Mouse (Mus musculus) embryonic fibroblast, embryonic 13.5 days (primary cell): ENCODE data around the gene Rnase12. TPM values are rescaled to one million over a fixed set of nuclear protein-coding genes. Genes with fewer than 3 reads are reported as not detected.
A peak's percentile ranks its signal among the peaks of the same experiment; 100 is the strongest.

Experiments used
- H3K27ac ChIP-seq: 2 replicates; pipeline ENCODE4 v1.5.1; 2012; ENCODE audit warnings: low read length, control low read depth, inconsistent platforms; ENCODE audit not compliant: insufficient read depth
- H3K4me1 ChIP-seq: 2 replicates; pipeline ENCODE4 v1.6.1; 2011; ENCODE audit warnings: low read length; ENCODE audit not compliant: control insufficient read depth, insufficient read depth
- H3K4me3 ChIP-seq: 2 replicates; pipeline ENCODE4 v1.5.1; 2011; ENCODE audit warnings: mild to moderate bottlenecking, control low read depth, low read length; ENCODE audit not compliant: insufficient read depth
- CTCF ChIP-seq: IDR thresholded peaks from 2 replicates; pipeline ENCODE4 v1.5.1; 2011; ENCODE audit warnings: mild to moderate bottlenecking, control low read depth, low read length, moderate library complexity, borderline replicate concordance; ENCODE audit not compliant: insufficient read depth
- POLR2A ChIP-seq: IDR thresholded peaks from 2 replicates; pipeline ENCODE4 v1.6.1; 2011; ENCODE audit warnings: low read depth, mild to moderate bottlenecking, control low read depth, low read length, moderate library complexity
- polyA plus RNA-seq: library from polyadenylated mRNA; stranded (reverse); fragments of >200 nt; gene quantifications from 2 replicates; pipeline ENCODE4 v1.2.4, GENCODE M21; 2011; ENCODE audit warnings: low read depth; ENCODE audit not compliant: missing spikeins, insufficient read length

Rnase12 gene
- polyA plus RNA-seq, 1 experiment: not detected

- H3K27ac ChIP-seq: no peak overlapping the region
- TF ChIP-seq CTCF: no peak
- no peak for TF ChIP-seq POLR2A
- no peaks in the 10 kb centered on the region for H3K4me1 ChIP-seq
- H3K4me3 ChIP-seq: no peak overlapping the region
Observed at GRCm38 (mm10) chr14:51085911-51086310, 28.4 kb upstream of the Rnase12 start.

- Histone ChIP-seq H3K27ac (no peak overlapping the region), H3K4me1 (no peaks in the 10 kb centered on the region), H3K4me3 (no peak overlapping the region)
- TF ChIP-seq POLR2A (no peak), CTCF (no peak)
Observed at GRCm38 (mm10) chr14:51085086-51085485, 27.6 kb upstream of the Rnase12 start.

GRCm38 (mm10) chr14:51083805-51084204 is 26.3 kb upstream of the Rnase12 start:
- H3K27ac ChIP-seq: no peak overlapping the region
- H3K4me3 ChIP-seq: peak overlapping the region; percentile 75
- no peaks in the 10 kb centered on the region for H3K4me1 ChIP-seq
- no peak for TF ChIP-seq POLR2A
- no peak for TF ChIP-seq CTCF

- Histone ChIP-seq H3K4me3 (peak overlapping the region; percentile 75), H3K27ac (no peak overlapping the region), H3K4me1 (no peaks in the 10 kb centered on the region)
- no peak for TF ChIP-seq POLR2A
Observed at GRCm38 (mm10) chr14:51082599-51083581, 25.4 kb upstream of the Rnase12 start.

GRCm38 (mm10) chr14:51081035-51081434 is 23.6 kb upstream of the Rnase12 start:
- no peaks in the 10 kb centered on the region for H3K4me1 ChIP-seq
- no peak for TF ChIP-seq CTCF
- TF ChIP-seq POLR2A: no peak
- no peak overlapping the region for H3K4me3 ChIP-seq
- H3K27ac ChIP-seq: no peak overlapping the region

- Histone ChIP-seq H3K4me1 (no peaks in the 10 kb centered on the region), H3K4me3 (no peak overlapping the region), H3K27ac (no peak overlapping the region)
- TF ChIP-seq CTCF (no peak), POLR2A (no peak)
Observed at GRCm38 (mm10) chr14:51079180-51079579, 21.7 kb upstream of the Rnase12 start.

GRCm38 (mm10) chr14:51074335-51074734 is 16.9 kb upstream of the Rnase12 start, which contains the start of gene Olfr750:
Gene Olfr750 (minus strand): TSS chr14:51074435.
- TF ChIP-seq POLR2A: no peak
- TF ChIP-seq CTCF: no peak
- Histone ChIP-seq H3K4me3 (no peak within 1 kb of the TSS), H3K4me1 (no peaks in the 10 kb centered on the region), H3K27ac (no peak within 1 kb of the TSS)

- Histone ChIP-seq H3K27ac (no peak overlapping the region), H3K4me1 (peaks cover 3% of the 10 kb centered on the region), H3K4me3 (no peak overlapping the region)
- TF ChIP-seq CTCF: no peak
- TF ChIP-seq POLR2A: no peak
Observed at GRCm38 (mm10) chr14:51069617-51070016, 12.2 kb upstream of the Rnase12 start.

GRCm38 (mm10) chr14:51068956-51069355 is 11.5 kb upstream of the Rnase12 start:
- Histone ChIP-seq H3K27ac (no peak overlapping the region), H3K4me3 (no peak overlapping the region), H3K4me1 (peaks cover 3% of the 10 kb centered on the region)
- TF ChIP-seq CTCF (no peak), POLR2A (no peak)

GRCm38 (mm10) chr14:51060761-51061160 is 3.3 kb upstream of the Rnase12 start:
- no peaks in the 10 kb centered on the region for H3K4me1 ChIP-seq
- no peak for TF ChIP-seq POLR2A
- no peak for TF ChIP-seq CTCF
- H3K27ac ChIP-seq: no peak overlapping the region
- H3K4me3 ChIP-seq: no peak overlapping the region
